Mouse (Mus musculus) left cerebral cortex, adult 18-20 months (tissue): ENCODE results near the gene Entpd5. TPM values are rescaled to one million over a fixed set of nuclear protein-coding genes. Genes with fewer than 3 reads are reported as not detected.

Experiments
- DNase-seq, 2 experiments: peaks; one replicate each; pipeline ENCODE4 v3.0.0; 2021 to 2022; ENCODE audit warnings: low spot score in 2 of 2, mixed read lengths in 1 of 2
- long read RNA-seq, 2 experiments: library from polyadenylated mRNA; stranded (forward); transcript quantifications; one replicate each; pipeline ENCODE4 v2.0.0; 2021
- total RNA-seq, 2 experiments: library from RNA; stranded (reverse); gene quantifications; 2 replicates each; pipeline ENCODE4 v1.2.3; 2021

The Entpd5 gene
- 10 to 100 TPM; 24.4 to 24.6 TPM for total RNA-seq
- long read RNA-seq, experiment 1, full-length matches to known transcripts: 17 of 19 reads
- long read RNA-seq, experiment 1, partial matches to known transcripts: 0 of 19 reads
- long read RNA-seq, experiment 1, other reads (novel, unspliced or antisense): 2 of 19 reads
- long read RNA-seq, experiment 2, full-length matches to known transcripts: 13 of 19 reads
- long read RNA-seq, experiment 2, partial matches to known transcripts: 0 of 19 reads
- long read RNA-seq, experiment 2, other reads (novel, unspliced or antisense): 6 of 19 reads

- DNase-seq: peak; percentile 88 to 95
Observed at GRCm38 (mm10) chr12:84408819-84409507, at the start of gene Entpd5, which contains the start of gene Bbof1. Gene Entpd5 (minus strand): TSS chr12:84409029. Gene Bbof1 (plus strand): TSS chr12:84409071.

- DNase-seq: no peak
Observed at GRCm38 (mm10) chr12:84456911-84457310, 48.1 kb upstream of the Entpd5 start.

GRCm38 (mm10) chr12:84451801-84452200 lies 43.0 kb upstream of the Entpd5 start:
- no peak for DNase-seq

DNA sequence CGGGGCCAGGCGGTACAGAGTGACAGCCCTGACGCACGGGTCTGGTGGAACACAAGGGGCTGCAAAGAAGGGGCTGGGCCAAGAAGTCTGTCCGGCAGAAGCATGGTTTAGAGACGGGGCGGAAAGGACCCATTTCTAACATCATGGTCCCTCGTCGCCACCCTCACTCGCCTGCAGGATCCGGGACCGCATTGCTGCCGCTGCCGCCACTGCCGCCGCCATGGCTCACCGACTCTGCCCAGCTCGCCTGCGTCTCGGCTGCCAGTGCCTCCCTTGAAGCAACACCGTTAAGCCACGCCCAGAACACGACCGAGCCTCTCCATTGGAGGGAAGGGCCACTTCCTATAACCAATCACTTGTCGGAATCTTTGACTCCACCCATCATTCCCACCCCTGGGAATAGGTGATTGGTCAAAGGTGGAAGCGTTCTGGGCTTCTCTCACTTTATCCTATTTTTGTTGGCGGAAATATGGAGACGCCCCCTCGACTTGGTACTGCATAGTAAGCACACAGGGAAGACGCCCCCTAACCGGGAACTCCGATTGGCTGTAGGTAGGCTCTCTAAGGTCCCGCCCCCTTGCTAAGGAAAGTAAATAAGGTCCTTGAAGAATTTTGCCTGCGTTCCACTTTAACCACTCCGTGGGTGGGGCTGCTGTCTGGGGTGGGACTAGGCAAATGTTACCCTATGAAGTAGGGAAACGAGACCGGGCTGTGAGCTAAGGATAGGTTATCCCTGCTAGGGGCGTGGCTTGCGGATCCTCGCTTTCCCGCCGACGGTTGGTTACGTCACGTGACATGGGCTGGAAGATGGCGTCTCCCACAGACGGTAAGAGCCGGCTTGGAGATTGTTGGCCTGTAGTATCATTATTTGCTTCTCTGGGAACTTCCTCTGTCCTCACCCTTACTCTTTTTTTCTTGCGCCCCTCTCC lies 42.2 kb upstream of the Entpd5 start, which contains the start of the genes Aldh6a1 and Lin52:
Aldh6a1 (minus strand) TSS at position 287 of the 929 bp plus-strand sequence.
Lin52 (plus strand) TSS at position 705 of the 929 bp plus-strand sequence.
- DNase-seq: peak; percentile 95

DNA sequence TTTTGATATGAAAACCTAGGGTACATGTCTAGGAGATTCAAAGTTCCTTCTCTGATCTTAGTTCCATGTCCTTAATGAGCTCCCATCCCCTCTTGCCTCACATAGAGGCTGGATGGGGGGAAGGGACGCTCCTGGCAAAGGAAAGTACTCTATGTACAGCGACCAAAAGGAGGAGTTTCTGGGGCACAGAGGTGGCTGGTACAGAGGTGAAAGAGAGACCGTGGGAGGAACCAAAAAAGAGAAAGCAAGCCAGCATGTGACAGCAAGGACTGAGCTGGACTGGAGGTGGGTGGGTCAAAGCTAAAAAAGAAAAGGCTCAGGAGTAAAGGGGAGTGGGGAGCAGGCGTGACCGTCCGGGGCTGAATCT lies 41.5 kb upstream of the Entpd5 start:
- peak; percentile 7 to 29 for DNase-seq

GRCm38 (mm10) chr12:84449887-84450286 lies 41.1 kb upstream of the Entpd5 start:
- DNase-seq: peak in 1 of 2 experiments; percentile 4

DNA sequence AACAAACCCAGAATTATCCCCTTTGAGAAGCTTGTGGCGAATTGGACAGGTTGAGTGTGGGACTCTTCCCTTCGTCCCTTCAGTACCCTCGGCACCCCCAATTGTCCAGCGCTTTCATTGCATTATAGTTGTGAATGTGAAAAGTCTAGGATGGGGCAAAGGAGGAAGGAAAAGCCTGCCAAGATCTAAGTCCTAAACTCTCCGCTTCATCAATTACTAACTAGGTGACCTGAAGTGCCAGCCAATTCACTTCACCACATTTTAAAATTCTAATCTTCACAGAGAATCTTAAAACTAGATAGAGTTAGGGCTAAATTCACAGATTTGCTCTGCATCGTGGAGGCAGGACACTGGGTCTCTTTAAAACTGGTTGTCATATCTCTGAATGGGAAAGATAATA lies 39.4 kb upstream of the Entpd5 start:
- no peak for DNase-seq

DNA sequence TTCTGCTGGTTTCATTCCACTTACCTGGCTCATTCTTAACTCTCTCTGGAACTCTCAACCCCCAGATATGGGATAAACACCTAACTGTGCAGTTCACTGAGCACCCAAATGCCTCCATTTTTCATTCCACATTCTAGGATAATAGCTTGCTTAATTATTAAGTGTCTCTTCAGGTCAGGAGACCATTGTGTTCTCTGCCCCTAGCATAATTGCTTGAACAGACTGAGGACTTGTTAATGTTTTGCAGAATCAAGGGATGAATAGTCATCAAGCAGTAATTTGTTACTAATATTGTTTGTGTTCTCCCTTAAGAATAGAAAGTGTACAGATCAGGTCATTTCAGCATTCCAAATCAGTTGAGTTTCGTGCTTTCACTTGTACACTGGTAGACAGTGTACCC lies 38.6 kb upstream of the Entpd5 start:
- DNase-seq: no peak

GRCm38 (mm10) chr12:84442526-84442925 lies 33.7 kb upstream of the Entpd5 start:
- DNase-seq: no peak

DNA sequence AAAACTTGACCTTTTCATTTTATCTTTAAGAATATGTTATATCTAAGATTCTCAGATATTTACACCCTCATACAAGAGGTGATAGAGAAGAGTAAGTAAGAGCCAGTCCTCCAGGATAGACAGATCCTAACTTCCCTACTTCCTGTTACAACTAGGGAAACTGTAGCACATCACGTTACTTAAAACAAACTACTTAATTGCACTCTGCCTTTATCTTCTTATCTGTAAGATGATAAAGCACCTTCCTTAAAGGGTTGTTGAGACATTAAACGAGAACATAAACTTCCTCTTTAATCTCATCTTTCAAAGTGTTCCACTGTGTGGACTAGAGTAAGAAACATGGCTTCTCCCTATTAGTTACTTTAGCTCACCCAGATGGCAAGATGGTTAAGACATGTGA lies 29.9 kb upstream of the Entpd5 start:
- no peak for DNase-seq

- DNase-seq: no peak
Observed at GRCm38 (mm10) chr12:84429825-84430224, 21.0 kb upstream of the Entpd5 start.

- DNase-seq: no peak
Observed at GRCm38 (mm10) chr12:84423990-84424389, 15.2 kb upstream of the Entpd5 start.

DNA sequence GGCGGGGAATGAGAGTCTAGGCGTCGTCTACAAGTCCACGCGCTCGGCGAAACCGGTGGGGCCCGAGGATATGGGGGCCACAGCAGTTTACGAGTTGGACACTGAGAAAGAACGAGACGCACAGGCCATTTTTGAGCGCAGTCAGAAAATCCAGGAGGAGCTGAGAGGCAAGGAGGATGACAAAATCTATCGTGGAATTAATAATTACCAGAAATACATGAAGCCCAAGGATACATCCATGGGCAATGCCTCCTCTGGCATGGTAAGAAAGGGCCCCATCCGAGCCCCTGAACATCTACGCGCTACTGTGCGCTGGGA lies 8.7 kb upstream of the Entpd5 start:
- DNase-seq: no peak

GRCm38 (mm10) chr12:84416834-84417604 lies 8.2 kb upstream of the Entpd5 start, which contains the start of gene Rnf113a2:
Gene Rnf113a2 (plus strand): TSS chr12:84417196.
- peak; percentile 73 to 85 for DNase-seq

DNA sequence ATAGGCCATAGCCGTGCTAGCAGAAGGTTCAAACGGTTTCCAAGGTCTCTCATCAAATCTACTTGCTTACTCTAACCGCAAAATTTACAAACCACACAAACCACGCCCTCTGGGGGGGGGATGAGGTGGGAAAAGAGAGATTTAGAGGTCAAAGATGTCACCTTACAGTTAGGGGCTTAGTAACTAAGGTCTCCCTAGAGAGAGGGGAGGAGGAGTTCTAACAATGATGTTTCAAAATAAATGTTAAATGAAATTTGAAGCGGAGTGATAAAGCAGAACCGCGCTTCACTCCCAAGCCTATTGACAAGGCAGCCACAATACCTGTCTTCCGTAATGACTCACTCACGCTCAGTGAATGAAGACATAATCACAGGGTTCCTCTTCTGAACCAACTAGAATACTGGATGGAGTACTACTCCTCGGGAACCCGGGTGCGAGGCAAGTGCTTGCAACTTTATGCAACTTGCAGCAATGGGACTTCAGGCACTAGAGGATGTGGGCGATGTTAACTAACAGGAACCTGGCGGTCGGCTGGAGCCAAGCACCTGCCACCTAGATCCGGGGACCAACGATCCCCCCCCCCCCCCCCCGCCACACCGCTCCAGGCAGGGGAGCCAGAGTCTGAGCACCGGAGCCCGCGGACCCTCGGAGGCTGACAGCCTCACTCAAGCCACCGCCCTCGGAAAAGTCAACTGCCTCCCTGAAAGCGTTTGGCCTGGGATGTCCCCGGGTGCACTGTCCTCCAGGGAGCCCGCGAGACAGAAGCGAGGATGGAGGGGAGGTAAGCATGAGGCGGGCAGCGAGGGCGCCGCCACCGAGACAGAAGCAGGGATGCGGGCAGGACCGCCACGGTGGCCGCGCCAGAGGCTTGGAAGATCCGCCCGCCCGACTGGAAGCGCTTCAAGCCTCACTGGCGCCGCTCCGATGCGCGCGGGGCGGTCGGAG lies 683 bp downstream of the Entpd5 start:
- peak; percentile 4 to 18 for DNase-seq

- no peak for DNase-seq
Observed at GRCm38 (mm10) chr12:84407259-84407658, 1.6 kb downstream of the Entpd5 start.

- no peak for DNase-seq
Observed at GRCm38 (mm10) chr12:84404541-84404940, 4.3 kb downstream of the Entpd5 start.

GRCm38 (mm10) chr12:84402923-84403322 lies 5.9 kb downstream of the Entpd5 start:
- no peak for DNase-seq

GRCm38 (mm10) chr12:84400653-84401052 lies 8.2 kb downstream of the Entpd5 start:
- no peak for DNase-seq

DNA sequence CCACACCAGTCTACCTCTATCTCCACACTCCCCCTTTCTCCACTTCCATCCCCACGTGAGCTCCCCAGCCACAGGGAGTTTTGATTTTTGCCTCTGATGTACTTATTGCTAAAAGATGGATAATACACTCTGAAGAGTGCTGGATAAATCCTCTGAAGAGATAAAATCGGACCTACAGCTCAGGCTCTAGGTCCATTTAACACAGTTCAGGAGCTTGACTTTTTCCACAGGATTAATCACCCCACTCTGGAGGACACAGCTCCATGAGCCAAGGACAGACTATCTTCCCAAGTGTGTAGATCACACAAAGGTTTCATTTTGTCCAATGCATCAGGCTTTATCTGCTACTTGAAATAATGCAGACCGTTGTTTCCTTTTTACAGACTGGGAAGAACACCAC lies 8.8 kb downstream of the Entpd5 start:
- DNase-seq: no peak
